In genomic region chr8:124618252-124618651, GRCm38 (mm10) we compare ENCODE assay signal across 16 mouse cellular contexts. TPM values are rescaled to one million over a fixed set of nuclear protein-coding genes. Genes with fewer than 3 reads are reported as not detected.
DNase-seq lines count a peak whose midpoint lies in the region; ATAC-seq lines count a peak whose summit lies in the region.
"Had no signal": no experiment of that assay in that cellular context is flagged by ENCODE, and none has a peak within 500 bp of the region (broad histone marks: within the 10 kb centered on the region; RNA-seq: fewer than 3 reads in every experiment).

No protein-coding gene starts in this region.

- no peaks in the 10 kb centered on the region for H3K9me3 ChIP-seq in hindbrain, embryonic 11.5 days (ENCODE audit: control insufficient read depth, low read length)
- no peaks in the 10 kb centered on the region for H3K9me3 ChIP-seq in hindbrain, embryonic 13.5 days
- H3K9me3 ChIP-seq: forebrain, embryonic 12.5 days; heart, embryonic 15.5 days; midbrain, embryonic 13.5 days had no signal

- H3K4me3 ChIP-seq in hindbrain, embryonic 11.5 days (ENCODE audit: low read depth, low read length) = no peak overlapping the region
- H3K4me3 ChIP-seq in hindbrain, embryonic 13.5 days = no peak overlapping the region

- 66% methylated on average over 9 of the region's 9 CpGs for WGBS in hindbrain, embryonic 11.5 days
- WGBS in hindbrain, embryonic 13.5 days = 56% methylated on average over 9 of the region's 9 CpGs

- no peaks in the 10 kb centered on the region for H3K36me3 ChIP-seq in hindbrain, embryonic 11.5 days (ENCODE audit: control insufficient read depth, insufficient read depth, low read length)
- H3K36me3 ChIP-seq in hindbrain, embryonic 13.5 days = no peaks in the 10 kb centered on the region
- H3K36me3 ChIP-seq: forebrain, embryonic 12.5 days; heart, embryonic 15.5 days; midbrain, embryonic 13.5 days had no signal

- no peak overlapping the region for H3K9ac ChIP-seq in hindbrain, embryonic 11.5 days (ENCODE audit: low read depth, low read length)
- no peak overlapping the region for H3K9ac ChIP-seq in hindbrain, embryonic 13.5 days
- H3K9ac ChIP-seq: liver, embryonic 14.5 days had no signal

- H3K27ac ChIP-seq in hindbrain, embryonic 11.5 days (ENCODE audit: low read depth, low read length) = no peak overlapping the region
- no peak overlapping the region for H3K27ac ChIP-seq in hindbrain, embryonic 13.5 days
- H3K27ac ChIP-seq: forebrain, embryonic 12.5 days; liver, embryonic 14.5 days; midbrain, embryonic 13.5 days had no signal

- no peaks in the 10 kb centered on the region for H3K4me1 ChIP-seq in hindbrain, embryonic 11.5 days (replicated peaks; ENCODE audit: control insufficient read depth, insufficient read depth, low read length)
- peaks cover 13% of the 10 kb centered on the region for H3K4me1 ChIP-seq in hindbrain, embryonic 13.5 days (replicated peaks)

- ATAC-seq in hindbrain, embryonic 11.5 days (ENCODE audit: low FRiP score) = no peak
- ATAC-seq in hindbrain, embryonic 13.5 days (ENCODE audit: low FRiP score) = no peak
- ATAC-seq in erythroid progenitor cell, adult 5-6 weeks (replicated peaks; ENCODE audit: low FRiP score, poor library complexity, severe bottlenecking) = no peak
- ATAC-seq: inflammation-experienced regulatory T-cells, adult 6 months had no signal

- no peak overlapping the region for H3K4me2 ChIP-seq in hindbrain, embryonic 11.5 days (replicated peaks; ENCODE audit: low read depth, low read length)
- no peak overlapping the region for H3K4me2 ChIP-seq in hindbrain, embryonic 13.5 days

- no peaks in the 10 kb centered on the region for H3K27me3 ChIP-seq in hindbrain, embryonic 11.5 days (ENCODE audit: control insufficient read depth, insufficient read depth, low read length)
- peaks cover 13% of the 10 kb centered on the region for H3K27me3 ChIP-seq in hindbrain, embryonic 13.5 days

- peak; percentile 12 for DNase-seq in hindbrain, embryonic 11.5 days (ENCODE audit: low spot score)
- peak; percentile 9 to 22 for DNase-seq in urinary bladder, adult 18-20 months (ENCODE audit: low spot score in 2 of 2)
- DNase-seq in urinary bladder, postnatal 25 days (ENCODE audit: low spot score) = no peak
- peak; percentile 58 for DNase-seq in lung, postnatal 36 days
- DNase-seq in gastrocnemius, postnatal 4 days (ENCODE audit: low spot score in 2 of 2) = no peak
- DNase-seq in kidney, adult 18-20 months = no peak
- DNase-seq: cerebellum, adult 2 months; gastrocnemius, postnatal 14 days; kidney, postnatal 25 days had no signal

RNA-seq across cellular contexts. Expression of gene Capn9, which starts 42.3 kb away (rescaled TPM):
- 0.08 TPM in 1 of 2 replicates, not detected in the other for polyA plus RNA-seq in hindbrain, embryonic 11.5 days (2014; fragmentation: Nextera tagmentation; extraction: Ambion mirVana)
- polyA plus RNA-seq in hindbrain, embryonic 13.5 days (2015; fragmentation: Nextera tagmentation; extraction: Ambion mirVana) = 0.06 and 0.10 TPM in 2 replicates
- total RNA-seq in erythroid progenitor cell, adult 5-6 weeks (2015; ENCODE audit: low replicate concordance) = not detected in 2 replicates
- total RNA-seq in erythroid progenitor cell, adult 5-6 weeks (2017; ENCODE audit: low replicate concordance) = not detected in 2 replicates
- total RNA-seq in gastrocnemius, postnatal 4 days (2021) = not detected
- polyA plus RNA-seq: inflammation-experienced regulatory T-cells, adult 6 months; liver, embryonic 14.5 days had no signal

RNA-seq across cellular contexts. Expression of gene 2310022B05Rik, which starts 44.9 kb away (rescaled TPM):
- 19.6 and 22.6 TPM in 2 replicates for polyA plus RNA-seq in hindbrain, embryonic 11.5 days (2014; fragmentation: Nextera tagmentation; extraction: Ambion mirVana)
- 18.4 and 19.1 TPM in 2 replicates for polyA plus RNA-seq in hindbrain, embryonic 13.5 days (2015; fragmentation: Nextera tagmentation; extraction: Ambion mirVana)
- total RNA-seq in erythroid progenitor cell, adult 5-6 weeks (2015; ENCODE audit: low replicate concordance) = 38.6 and 42.8 TPM in 2 replicates
- 12.5 and 17.8 TPM in 2 replicates for total RNA-seq in erythroid progenitor cell, adult 5-6 weeks (2017; ENCODE audit: low replicate concordance)
- total RNA-seq in gastrocnemius, postnatal 4 days (2021) = 10 to 100 TPM; 49.3 to 51.7 TPM

RNA-seq across cellular contexts. Expression of gene Agt, which starts 48.7 kb away (rescaled TPM):
- polyA plus RNA-seq in hindbrain, embryonic 11.5 days (2014; fragmentation: Nextera tagmentation; extraction: Ambion mirVana) = 0.14 and 0.15 TPM in 2 replicates
- polyA plus RNA-seq in hindbrain, embryonic 13.5 days (2015; fragmentation: Nextera tagmentation; extraction: Ambion mirVana) = 0.17 and 0.26 TPM in 2 replicates
- 1.1 and 2.5 TPM in 2 replicates for total RNA-seq in erythroid progenitor cell, adult 5-6 weeks (2015; ENCODE audit: low replicate concordance)
- not detected in 2 replicates for total RNA-seq in erythroid progenitor cell, adult 5-6 weeks (2017; ENCODE audit: low replicate concordance)
- total RNA-seq in gastrocnemius, postnatal 4 days (2021) = 10 to 100 TPM; 28.5 to 37.1 TPM
- polyA plus RNA-seq: forebrain, embryonic 12.5 days; inflammation-experienced regulatory T-cells, adult 6 months; midbrain, embryonic 13.5 days had no signal

Comparison
In these comparisons a context has a peak if more than half of its experiments do, and no peak if none do; other contexts are left out.
1. DNase-seq: peak in hindbrain, embryonic 11.5 days (single experiment), urinary bladder, adult 18-20 months (2 of 2) and lung, postnatal 36 days (single experiment); none in urinary bladder, postnatal 25 days (single experiment), gastrocnemius, postnatal 4 days (0 of 2) and kidney, adult 18-20 months (single experiment).
2. RNA of gene Agt, which starts 48.7 kb away (total RNA-seq): 28.5 to 37.1 TPM in gastrocnemius, postnatal 4 days; 1.1 to 2.5 TPM in erythroid progenitor cell, adult 5-6 weeks; every median in the first group is over 4 times any median in the second.